Mouse (Mus musculus): ENCODE results near the gene Inpp5b.

Inpp5b gene

GRCm38 (mm10) chr4:124768963-124769591 is 27.4 kb downstream of the Inpp5b start:
- no peak for DNase-seq

- DNase-seq, result peak; percentile 55 to 69
These were observed 29.0 kb downstream of the Inpp5b start for GRCm38 (mm10) chr4:124770624-124771023.

- DNase-seq, result no peak
These were observed 30.5 kb downstream of the Inpp5b start for GRCm38 (mm10) chr4:124772125-124772524.

- no peak for DNase-seq
These were observed 31.8 kb downstream of the Inpp5b start for GRCm38 (mm10) chr4:124773449-124773848.

- DNase-seq, result no peak
These were observed 32.3 kb downstream of the Inpp5b start for GRCm38 (mm10) chr4:124773995-124774394.

- DNase-seq, result no peak
These were observed 32.8 kb downstream of the Inpp5b start for GRCm38 (mm10) chr4:124774429-124774828.

GRCm38 (mm10) chr4:124781361-124781760 is 39.7 kb downstream of the Inpp5b start:
- peak; percentile 51 to 67 for DNase-seq

- DNase-seq, result no peak
These were observed 40.7 kb downstream of the Inpp5b start for GRCm38 (mm10) chr4:124782395-124782794.

- DNase-seq, result no peak
These were observed 42.3 kb downstream of the Inpp5b start for GRCm38 (mm10) chr4:124783937-124784336.

GRCm38 (mm10) chr4:124790013-124790412 is 48.4 kb downstream of the Inpp5b start:
- no peak for DNase-seq

- peak; percentile 67 to 79 for DNase-seq
These were observed 50.5 kb downstream of the Inpp5b start for GRCm38 (mm10) chr4:124792114-124792513.

GRCm38 (mm10) chr4:124796141-124796540 is 54.5 kb downstream of the Inpp5b start:
- DNase-seq, result no peak

- no peak for DNase-seq
These were observed 55.3 kb downstream of the Inpp5b start for GRCm38 (mm10) chr4:124796913-124797312.

GRCm38 (mm10) chr4:124801552-124802308 is 60.1 kb downstream of the Inpp5b start, which contains the start of gene Mtf1:
Mtf1 (plus strand) TSS chr4:124802104.
- peak; percentile 92 to 96 for DNase-seq

GRCm38 (mm10) chr4:124802309-124803260 is 60.9 kb downstream of the Inpp5b start:
- DNase-seq, result peak; percentile 95 to 96

- no peak for DNase-seq
These were observed 61.8 kb downstream of the Inpp5b start for GRCm38 (mm10) chr4:124803406-124803805.

GRCm38 (mm10) chr4:124808511-124808910 is 66.9 kb downstream of the Inpp5b start:
- DNase-seq, result no peak

- DNase-seq, result no peak
These were observed 67.7 kb downstream of the Inpp5b start for GRCm38 (mm10) chr4:124809136-124809883.

GRCm38 (mm10) chr4:124810056-124810455 is 68.4 kb downstream of the Inpp5b start:
- DNase-seq, result no peak

- DNase-seq, result peak; percentile 26 to 56
These were observed 69.8 kb downstream of the Inpp5b start for GRCm38 (mm10) chr4:124811347-124811975.

- DNase-seq, result peak; percentile 70 to 77
These were observed 74.3 kb downstream of the Inpp5b start for GRCm38 (mm10) chr4:124815901-124816300.

GRCm38 (mm10) chr4:124817803-124818202 is 76.2 kb downstream of the Inpp5b start:
- DNase-seq, result no peak

All from cerebellum, postnatal 25 days (tissue).